Mouse (Mus musculus) spleen, postnatal 10 days (tissue): ENCODE measurements around the gene Zfp827.

Experiments used
- DNase-seq, 2 experiments: peaks; one replicate each; pipeline ENCODE4 v3.0.0; 2021 to 2022; ENCODE audit warnings: low spot score in 2 of 2

The Zfp827 gene

GRCm38 (mm10) chr8:79222106-79222751, 194.0 kb downstream of the Zfp827 start:
- DNase-seq, result no peak

DNA sequence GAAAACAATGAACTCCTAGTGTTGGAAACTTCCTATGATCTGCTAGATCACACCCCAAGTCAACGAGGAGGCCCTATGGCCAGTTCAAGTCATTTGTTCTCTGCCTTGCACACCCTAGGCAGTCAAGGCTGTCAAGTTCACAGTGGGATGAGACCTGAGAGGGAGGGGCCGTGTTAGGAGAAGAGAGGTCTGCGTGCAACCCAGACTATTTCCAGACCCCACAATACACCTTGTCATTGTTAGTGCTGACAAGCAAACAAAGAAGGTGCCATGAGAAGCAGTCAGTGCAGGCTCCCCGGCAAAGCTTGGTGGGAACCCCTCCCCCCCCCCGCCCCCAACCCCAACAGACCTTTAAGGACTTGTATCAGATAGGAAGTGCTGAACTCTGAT, 194.5 kb downstream of the Zfp827 start:
- DNase-seq, result no peak

GRCm38 (mm10) chr8:79224363-79224762, 196.1 kb downstream of the Zfp827 start:
- no peak for DNase-seq

DNA sequence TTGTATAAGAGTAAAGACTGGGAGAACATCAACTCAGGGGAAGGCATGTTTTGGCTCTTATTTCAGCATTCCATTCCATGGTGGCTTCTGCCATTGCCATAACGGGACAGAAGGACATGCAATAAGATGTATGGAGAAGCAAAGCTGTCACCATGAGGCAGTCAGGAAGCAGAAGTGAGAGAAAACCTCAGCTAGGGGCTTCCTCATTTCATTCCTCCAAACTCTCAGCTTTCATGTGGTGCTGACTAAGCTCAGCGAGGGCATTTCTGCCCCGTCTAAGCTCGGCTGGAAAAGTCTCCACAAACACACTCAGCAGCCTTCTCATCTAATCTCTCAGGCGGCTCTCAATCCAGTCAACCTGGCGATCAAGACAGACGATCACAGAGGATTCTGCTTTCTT, 197.3 kb downstream of the Zfp827 start:
- no peak for DNase-seq

GRCm38 (mm10) chr8:79226046-79226445, 197.8 kb downstream of the Zfp827 start:
- no peak for DNase-seq

DNA sequence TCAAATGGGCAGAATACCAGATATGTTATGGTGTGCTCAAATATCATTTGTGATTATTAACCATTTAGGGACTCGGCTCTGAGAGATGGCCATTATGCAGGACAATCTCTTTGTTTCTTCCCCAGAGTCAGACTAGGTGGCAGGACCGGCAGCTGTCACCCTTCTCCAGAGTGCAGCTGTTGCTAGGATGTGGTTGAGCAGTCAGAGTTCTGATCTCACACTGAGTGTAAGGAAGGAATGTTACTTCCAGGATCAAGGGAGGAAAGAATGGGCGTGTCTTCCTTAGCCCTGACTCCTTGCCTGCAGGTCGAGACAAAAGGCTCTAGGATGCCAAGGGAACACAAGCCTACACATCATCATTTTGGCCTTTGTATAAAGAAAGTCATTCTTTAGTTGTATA, 199.0 kb downstream of the Zfp827 start:
- no peak for DNase-seq

DNA sequence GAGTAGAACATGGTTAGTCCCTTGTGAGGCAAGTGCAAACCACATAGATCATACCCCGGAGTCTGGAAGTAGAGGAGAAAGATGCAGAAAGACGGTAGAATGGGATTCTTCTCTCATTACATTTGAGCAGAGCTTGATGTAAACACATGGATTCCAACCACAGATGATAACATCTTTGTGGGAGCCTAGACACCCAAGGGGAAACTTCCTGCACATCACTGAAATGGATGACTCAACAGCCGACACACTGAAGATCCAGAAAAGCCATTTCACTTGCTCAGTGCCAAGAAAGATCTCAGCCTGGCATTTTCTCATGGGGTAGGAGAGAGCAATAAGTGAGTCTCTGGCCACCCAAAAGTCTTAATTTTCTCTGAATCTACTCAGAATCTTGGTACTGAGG, 199.7 kb downstream of the Zfp827 start:
- DNase-seq, result no peak

- no peak for DNase-seq
These were observed 201.1 kb downstream of the Zfp827 start for GRCm38 (mm10) chr8:79229266-79229888.

- DNase-seq, result no peak
These were observed 211.1 kb downstream of the Zfp827 start for GRCm38 (mm10) chr8:79239320-79239719.

DNA sequence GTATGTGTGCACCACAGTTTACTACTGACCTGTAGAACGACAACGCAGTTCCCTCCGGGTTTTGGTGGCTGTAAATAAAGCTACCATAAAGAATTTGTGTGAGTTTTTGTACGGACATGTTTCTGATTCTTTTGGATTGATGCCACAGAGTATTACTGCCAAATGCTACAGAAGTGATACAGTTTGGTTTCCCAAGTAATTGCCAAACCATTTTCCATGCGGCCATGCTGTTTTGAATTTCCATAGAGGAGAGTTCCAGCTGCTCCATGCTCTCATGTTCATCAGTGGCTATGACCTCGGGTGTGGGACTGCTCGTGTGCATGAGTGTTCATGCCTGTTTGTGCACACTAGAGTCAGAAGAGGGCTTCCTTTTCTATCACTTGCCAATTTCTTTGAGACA, 211.8 kb downstream of the Zfp827 start:
- DNase-seq, result no peak
